Mouse (Mus musculus) B cell, adult 2 months (primary cell): Measurements from ENCODE around the gene Tram2.

Source experiments
- DNase-seq, 2 experiments: peaks; one replicate each; pipeline ENCODE4 v3.0.0; 2022

Gene Tram2

GRCm38 (mm10) chr1:20951799-20952198 lies 127.2 kb downstream of the Tram2 start:
- no peak for DNase-seq

- DNase-seq = peak; percentile 78 to 81
Measured at GRCm38 (mm10) chr1:20951300-20951763, 127.7 kb downstream of the Tram2 start, which contains the start of gene Efhc1. TSS of gene Efhc1 (plus strand) at chr1:20951626.
